Mouse (Mus musculus) C2C12 (cell line): Measurements from ENCODE around the gene Rbm42.

Experiments used
- CEBPB ChIP-seq: IDR thresholded peaks from one replicate; pipeline ENCODE4 v1.6.1; 2011; ENCODE audit warnings: low read depth, mild to moderate bottlenecking, control low read depth, moderate library complexity
- CTCF ChIP-seq: IDR thresholded peaks from one replicate; pipeline ENCODE4 v1.5.1; 2011; ENCODE audit not compliant: control insufficient read depth, insufficient read depth, insufficient read length
- MAX ChIP-seq: IDR thresholded peaks from one replicate; pipeline ENCODE4 v1.6.1; 2011; ENCODE audit warnings: mild to moderate bottlenecking, control low read depth
- MYOD1 ChIP-seq: IDR thresholded peaks from one replicate; pipeline ENCODE4 v1.6.1; 2011; ENCODE audit warnings: low read depth; ENCODE audit not compliant: control insufficient read depth, insufficient read length
- MYOG ChIP-seq: IDR thresholded peaks from one replicate; pipeline ENCODE4 v1.6.1; 2011; ENCODE audit not compliant: control insufficient read depth, insufficient read length; ENCODE audit errors: extremely low read depth
- USF1 ChIP-seq: IDR thresholded peaks from one replicate; pipeline ENCODE4 v1.6.1; 2011; ENCODE audit warnings: low read depth, mild to moderate bottlenecking, control low read depth, moderate library complexity

- TF ChIP-seq MAX (no peak), MYOG (no peak), CTCF (no peak), USF1 (no peak), CEBPB (no peak), MYOD1 (no peak)
These were observed 48.5 kb upstream of the Rbm42 start, which contains the start of gene 2200002J24Rik for GRCm38 (mm10) chr7:30698589-30698988.
